Mouse (Mus musculus): ENCODE measurements around the gene 4930539E08Rik.
A peak's percentile ranks its signal among the peaks of the same experiment; 100 is the strongest.

Gene 4930539E08Rik

DNA sequence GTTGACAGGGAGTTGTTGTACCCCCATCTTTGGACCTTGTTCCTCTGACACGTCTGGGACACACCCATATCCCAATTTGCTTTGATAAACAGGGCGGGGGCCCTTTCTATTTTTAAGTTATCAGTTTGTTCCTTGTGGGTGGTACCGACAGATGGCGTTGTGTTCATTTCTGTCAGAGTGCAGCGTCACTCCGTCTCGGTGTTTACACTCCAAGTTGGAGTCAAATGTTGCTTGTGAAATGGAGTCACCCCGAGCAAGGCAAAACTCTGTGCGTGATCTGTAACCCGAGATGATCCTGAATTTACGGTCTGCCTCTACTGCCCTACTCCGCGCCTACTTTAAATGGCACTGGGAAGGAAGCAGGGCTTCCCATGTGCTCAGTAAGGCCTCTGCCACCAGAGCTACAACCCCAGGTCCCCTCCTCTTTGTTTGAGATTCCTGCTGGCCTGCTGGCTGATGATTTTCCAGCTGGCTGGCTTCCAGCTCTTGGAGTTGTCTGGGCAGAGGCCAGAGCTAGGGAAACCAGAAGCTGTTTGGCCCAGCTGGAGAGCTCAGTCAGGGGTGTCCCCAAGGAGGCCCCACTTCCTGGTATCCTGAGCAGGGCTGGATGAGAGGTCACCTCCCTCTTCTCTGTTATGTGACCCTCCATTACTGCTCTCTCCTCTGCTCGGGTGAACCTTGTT, 15.4 kb upstream of the 4930539E08Rik start:
- DNase-seq (ENCODE audit: low spot score in 2 of 2), result peak; percentile 79 to 85

DNA sequence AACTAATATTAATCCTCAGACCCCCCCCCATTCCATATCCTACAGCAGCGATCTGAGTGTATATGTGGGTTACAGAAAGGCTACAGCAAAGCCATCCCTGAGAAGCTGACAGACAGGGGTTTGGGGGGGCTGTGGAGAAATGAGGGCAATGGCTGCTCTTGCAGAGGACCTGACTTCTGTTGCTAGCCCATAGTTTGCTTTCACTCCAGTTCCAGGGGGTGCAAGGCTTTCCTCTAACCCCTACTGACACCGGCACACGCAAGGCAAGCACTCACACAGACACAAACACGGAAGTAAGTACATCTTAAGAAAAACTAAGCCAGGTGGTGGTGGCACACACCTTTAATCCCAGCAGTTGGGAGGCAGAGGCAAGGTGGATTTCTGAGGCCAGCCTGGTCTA, 14.2 kb upstream of the 4930539E08Rik start:
- DNase-seq (ENCODE audit: low spot score in 2 of 2), result no peak

GRCm38 (mm10) chr17:28928004-28928403, 12.9 kb upstream of the 4930539E08Rik start:
- DNase-seq (ENCODE audit: low spot score in 2 of 2), result no peak

DNA sequence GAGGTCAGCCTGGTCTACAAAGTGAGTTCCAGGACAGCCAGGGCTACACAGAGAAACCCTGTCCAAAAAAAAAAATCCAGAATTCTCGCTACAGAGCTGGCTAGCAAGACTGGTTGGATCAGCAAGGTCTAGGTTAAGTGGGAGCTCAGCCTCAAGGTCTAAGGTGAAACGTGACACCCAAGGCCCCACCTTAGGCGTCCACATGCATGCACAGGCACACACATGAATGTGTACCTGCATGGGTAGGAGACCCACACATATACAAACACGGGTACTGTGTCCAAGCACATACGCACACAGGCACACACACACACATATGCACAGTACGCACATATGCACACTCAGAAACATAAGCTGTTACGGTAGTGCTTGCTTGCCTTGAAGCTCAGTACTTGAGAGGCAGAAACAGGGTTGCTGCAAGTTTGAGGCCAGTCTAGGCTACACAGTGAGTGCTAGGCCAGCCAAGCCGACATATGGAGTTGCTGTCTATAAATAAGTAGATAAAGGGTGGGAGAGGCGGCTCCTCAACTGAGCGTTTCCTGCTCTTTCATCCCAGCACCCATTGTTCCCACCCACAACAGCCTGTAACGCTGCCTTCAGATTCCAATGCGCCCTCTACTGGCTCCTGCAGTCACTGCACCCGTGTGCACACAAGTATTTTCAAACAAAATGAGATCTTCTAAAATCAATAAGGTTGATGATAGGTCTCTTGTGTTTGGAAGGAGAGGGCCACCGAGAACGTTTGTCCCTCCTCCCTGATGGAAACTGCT, 11.9 kb upstream of the 4930539E08Rik start:
- peak; percentile 65 to 81 for DNase-seq (ENCODE audit: low spot score in 2 of 2)

GRCm38 (mm10) chr17:28926380-28926779, 11.3 kb upstream of the 4930539E08Rik start:
- peak; percentile 79 to 86 for DNase-seq (ENCODE audit: low spot score in 2 of 2)

DNA sequence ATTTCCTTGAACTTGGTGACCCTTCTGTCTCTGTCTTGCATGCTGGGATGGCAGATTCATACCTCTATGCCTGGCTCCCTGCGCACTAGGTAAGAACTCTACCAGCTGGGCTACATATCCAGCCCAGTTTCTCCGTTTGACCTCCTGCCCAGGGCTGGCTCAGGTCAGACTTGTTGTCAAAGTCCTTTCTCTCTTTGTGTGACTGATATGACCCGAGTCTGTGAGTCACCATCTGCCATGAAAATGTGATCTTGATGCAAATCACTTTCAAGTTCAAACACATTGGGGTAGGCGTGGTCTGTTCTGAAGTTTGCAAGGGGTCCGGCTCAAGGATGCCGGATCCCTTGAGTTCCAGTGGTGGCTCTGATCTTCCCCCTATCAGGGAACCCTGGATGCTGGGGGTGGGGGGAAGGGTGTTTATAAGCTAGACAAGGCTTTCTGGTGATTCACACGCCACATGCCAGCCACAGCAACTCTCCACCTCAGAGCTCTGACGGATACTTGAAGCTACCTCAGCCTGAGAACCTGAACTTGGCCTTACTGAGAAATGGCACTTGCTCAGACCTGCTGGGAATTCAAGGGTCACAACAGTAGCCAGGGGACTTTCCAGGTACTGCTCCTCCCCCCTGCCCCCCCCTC, 10.0 kb upstream of the 4930539E08Rik start:
- no peak for DNase-seq (ENCODE audit: low spot score in 2 of 2)

- DNase-seq (ENCODE audit: low spot score in 2 of 2), result no peak
Observed at GRCm38 (mm10) chr17:28922096-28922495, 7.0 kb upstream of the 4930539E08Rik start.

DNA sequence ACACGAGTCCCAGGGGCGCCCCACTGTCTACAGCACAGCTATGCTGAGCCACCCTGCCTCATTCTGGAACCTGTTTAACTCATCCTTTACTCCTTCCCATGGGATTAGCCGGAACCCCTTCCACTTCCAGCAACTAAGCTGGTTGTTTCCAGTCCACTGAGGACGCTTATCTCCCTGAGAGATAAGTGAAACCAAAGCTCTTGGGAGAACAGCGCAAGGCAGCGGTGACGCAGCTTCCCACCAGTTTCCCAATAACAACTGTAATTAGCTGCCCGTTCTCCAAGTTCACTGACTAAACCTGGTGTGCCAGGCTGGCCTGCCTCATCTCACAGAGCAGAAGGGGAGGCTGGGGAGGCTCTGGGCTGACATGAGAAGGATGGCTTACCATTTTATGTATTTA, 6.0 kb upstream of the 4930539E08Rik start:
- DNase-seq (ENCODE audit: low spot score in 2 of 2), result no peak

DNA sequence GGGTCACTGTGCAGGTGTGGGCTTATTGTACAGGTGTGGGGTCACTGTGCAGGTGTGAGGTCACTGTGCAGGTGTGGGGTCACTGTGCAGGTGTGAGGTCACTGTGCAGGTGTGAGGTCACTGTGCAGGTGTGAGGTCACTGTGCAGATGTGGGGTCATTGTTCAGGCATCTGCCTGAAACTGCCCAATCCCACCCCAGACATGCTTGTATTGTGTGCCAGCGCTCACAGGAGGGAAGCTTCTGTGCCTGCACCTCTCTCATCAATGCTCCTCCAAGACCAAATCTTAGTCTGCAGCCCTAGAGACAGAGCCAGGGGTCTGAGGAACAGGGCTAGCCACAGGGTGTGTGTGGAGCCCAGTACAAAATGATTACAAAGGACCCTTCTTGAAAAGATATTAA, 1.4 kb upstream of the 4930539E08Rik start:
- no peak for DNase-seq (ENCODE audit: low spot score in 2 of 2)

DNA sequence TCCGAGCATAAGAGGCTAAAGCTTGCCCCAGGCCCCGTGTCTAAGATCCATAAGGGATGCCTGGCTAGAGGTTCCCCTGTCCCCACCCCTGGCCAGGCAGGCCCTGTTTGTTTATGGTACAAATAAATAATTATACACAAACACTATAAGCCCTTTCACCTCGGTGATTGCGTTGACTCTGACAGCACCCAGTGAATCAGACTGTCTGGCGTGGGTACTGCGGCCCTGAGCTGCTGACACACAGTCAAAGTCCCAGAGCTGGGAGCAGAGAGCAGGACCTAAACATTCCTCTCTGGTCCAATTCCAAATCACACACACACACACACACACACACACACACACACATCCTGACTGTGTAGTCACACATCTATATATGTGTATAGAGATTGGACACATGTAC, 1.2 kb downstream of the 4930539E08Rik start:
- DNase-seq (ENCODE audit: low spot score in 2 of 2), result no peak

DNA sequence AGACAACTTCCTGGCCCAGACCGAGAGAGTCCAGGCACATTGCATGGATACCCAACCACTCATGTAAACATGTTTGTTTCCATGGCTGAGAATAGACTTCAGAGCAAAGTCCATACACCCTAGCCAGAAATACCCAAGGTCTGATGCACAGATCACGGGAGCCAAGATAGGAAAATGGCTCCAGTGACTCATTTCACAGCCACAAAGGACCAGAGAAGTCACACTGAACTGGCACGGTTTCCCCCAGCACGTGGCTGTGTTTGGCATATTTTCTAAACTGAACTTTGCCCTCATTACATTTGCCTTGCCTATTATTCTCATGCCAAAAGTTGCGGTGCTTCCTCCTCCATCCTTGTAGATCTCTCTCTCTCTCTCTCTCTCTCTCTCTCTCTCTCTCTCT, 1.9 kb downstream of the 4930539E08Rik start:
- no peak for DNase-seq (ENCODE audit: low spot score in 2 of 2)

DNA sequence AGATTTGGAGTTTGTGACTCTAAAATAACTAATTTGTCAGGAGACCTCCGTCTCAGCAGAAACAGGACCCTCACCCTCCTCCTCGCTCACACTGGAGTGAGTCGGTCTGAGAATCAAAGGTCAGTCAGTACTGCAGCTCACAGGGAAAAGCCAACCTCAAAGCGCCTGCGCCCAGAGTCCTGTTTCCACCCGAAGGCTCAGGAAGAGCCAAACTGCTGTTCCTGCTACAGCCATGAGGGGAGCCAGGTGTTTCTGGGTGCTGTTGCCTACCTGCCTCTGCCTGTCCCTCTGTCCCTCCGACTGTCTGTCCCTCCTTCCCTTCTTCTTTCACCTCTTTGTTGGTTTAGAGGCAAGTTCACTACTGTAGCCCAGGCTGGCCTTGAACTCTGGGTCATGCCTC, 5.0 kb downstream of the 4930539E08Rik start:
- DNase-seq (ENCODE audit: low spot score in 2 of 2), result no peak

DNA sequence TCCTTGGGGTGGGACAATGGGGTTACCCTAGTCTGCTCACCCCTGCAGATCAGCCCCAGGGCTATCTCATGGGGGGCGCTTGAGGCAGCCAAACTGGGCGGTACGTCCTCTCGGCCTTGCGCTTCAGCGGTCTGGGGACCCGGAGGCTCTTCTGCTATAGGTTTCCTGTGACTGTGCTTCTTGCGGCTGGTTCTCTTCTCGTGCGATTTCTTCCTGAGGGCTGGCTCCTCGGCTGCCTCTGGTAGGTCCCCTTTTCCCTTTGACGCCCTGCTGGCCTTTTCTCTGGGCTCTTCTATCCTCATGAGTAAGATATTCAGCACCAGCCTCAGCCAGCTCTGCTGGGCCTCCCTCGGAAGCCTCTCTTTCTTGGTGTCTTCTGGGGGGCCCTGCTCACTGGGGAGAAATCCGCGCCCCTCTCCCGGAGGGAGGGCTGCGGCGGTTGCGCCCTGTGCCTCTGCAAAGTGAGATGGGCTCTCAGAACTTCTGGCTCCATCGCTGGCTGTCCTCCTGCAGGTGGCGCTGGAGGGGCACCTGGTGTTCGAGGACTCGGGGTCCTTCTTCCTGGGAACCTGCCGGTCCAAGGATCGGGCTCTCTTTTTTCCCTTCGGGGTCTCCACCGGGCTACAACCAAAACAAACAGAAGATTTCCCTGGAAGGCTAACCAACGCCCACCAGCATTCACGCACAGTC, 5.7 kb downstream of the 4930539E08Rik start:
- peak in 1 of 2 experiments; percentile 72 for DNase-seq (ENCODE audit: low spot score in 2 of 2)

- DNase-seq (ENCODE audit: low spot score in 2 of 2), result no peak
Observed at GRCm38 (mm10) chr17:28907959-28908358, 7.2 kb downstream of the 4930539E08Rik start.

DNA sequence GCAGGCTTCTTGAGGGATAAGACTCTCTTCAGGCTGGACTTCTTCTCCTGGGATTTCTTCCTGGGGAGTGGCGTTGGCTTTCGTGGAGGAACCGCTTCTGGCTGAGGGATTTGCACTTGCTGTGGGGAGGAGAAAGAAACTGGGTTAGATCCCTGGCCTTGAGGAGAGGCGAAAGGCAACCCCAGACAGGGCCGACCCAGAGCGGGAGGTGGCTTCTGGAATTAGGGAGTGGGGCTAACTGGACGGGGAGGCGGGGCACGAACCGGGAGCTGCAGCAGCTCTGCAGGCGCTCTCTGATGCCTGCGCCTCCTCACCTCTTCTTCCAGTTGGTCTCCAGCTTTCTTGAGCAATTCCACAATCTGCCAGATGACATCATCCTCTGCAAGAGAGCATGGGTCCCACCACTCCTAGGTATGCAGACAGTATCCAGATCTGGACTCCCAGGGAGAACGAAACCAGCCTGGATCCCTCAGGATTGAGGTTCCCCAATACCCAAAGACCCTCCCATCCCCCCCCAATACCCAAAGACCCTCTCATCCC, 9.7 kb downstream of the 4930539E08Rik start:
- DNase-seq (ENCODE audit: low spot score in 2 of 2), result no peak

DNA sequence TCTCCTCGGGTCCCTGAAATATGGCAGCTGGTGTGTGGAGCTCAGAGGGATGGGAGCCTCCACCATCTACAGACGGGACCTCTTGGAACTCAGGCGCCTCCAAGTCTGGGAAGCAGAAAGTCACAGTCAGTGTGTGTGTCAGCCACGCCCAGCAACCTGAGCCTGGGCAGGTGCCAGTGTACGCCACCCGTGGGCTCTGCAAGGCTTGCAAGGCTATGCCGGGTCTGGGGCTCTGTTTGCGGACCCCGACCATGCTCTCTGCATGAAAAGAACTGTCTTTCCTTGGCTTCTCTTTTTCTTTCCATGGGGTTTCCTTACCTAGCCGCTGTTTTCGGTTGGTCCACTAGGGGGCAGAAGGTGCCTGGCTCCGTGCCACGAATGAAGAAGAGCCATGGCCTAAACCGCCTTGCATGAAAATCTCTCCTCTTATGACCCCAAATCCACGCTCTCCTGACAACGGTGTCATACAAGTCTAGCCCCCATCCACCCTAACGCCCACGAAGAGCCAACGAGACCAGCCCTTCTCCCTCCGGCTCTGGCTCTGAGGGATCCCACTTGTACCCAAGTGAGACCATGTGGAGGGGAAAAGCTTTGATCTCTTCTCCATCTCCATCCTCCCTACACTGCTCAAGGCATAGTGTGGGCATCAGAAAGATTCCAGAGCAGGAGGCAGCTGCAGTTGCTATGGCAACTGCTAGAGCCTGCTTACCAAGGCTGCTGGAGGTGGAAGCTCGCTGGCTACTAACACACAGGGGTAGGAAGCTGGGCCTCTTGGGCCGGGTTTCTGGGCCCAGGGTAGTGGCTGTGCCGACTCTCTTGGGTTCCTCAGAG, 10.4 kb downstream of the 4930539E08Rik start:
- peak; percentile 73 to 83 for DNase-seq (ENCODE audit: low spot score in 2 of 2)

DNA sequence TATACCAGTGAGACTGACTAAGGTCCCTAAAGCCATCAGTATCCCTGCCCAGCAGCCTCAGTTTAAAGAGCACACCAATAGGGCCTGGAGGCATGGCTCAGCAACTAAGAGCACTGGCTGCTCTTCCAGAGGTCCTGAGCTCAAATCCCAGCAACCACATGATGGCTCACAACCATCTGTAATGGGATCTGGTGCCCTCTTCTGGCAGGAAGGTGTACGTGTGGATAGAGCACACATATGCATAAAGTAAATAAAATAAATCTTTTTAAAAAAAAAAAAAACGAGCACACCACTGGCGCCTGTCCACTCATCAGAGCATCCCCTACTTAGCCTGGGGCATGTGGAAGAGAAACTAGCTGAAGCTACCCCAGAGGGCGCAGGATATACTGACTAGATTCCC, 13.6 kb downstream of the 4930539E08Rik start:
- no peak for DNase-seq (ENCODE audit: low spot score in 2 of 2)

- no peak for DNase-seq (ENCODE audit: low spot score in 2 of 2)
Observed at GRCm38 (mm10) chr17:28899427-28899826, 15.7 kb downstream of the 4930539E08Rik start.

DNA sequence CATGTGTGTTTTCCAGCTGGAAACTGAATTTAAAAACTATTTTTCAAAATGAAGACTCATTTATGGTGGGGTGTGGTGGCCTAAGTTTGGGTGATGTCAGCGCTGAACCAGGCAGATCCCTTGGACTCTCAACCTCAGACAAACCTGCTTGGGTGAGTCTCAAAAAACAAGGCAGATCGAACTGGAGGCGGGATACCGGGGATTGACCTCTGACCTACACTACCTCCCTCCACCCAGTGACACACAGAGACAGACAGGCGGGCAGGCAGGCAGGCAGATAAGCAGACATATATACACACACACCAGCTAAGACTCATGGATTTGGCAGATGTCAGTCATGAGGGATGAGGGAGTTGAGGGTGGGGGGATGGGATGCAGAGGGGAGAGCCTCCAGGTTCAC, 16.9 kb downstream of the 4930539E08Rik start:
- DNase-seq (ENCODE audit: low spot score in 2 of 2), result no peak

DNA sequence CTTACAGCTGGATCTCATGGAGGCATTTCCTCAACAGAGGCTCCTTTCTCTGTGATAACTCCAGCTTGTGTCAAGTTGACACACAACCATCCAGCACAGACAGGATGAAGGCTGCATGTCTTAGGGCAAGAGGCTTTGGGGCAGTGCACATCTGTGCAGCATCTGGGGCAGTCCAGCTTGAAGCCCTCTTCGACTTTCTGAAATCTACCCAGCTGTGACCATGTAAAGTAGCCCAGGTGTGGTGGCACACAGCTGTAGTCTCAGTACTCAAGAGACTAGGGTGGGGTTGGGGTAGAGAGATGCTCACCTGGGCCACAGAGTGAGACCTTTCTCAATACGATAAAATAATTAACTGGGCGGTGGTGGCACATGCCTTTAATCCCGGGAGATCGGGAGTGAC, 17.3 kb downstream of the 4930539E08Rik start:
- DNase-seq (ENCODE audit: low spot score in 2 of 2), result no peak
